Mouse (Mus musculus) intestine, postnatal 0 days (tissue): ENCODE results near the gene Cyb561d1. TPM values are rescaled to one million over a fixed set of nuclear protein-coding genes. Genes with fewer than 3 reads are reported as not detected.

Experiments used
- ATAC-seq: fragments of 200-750 bp; cut with Nextera tagmentation; 2 replicates; pipeline ENCODE4 v1.8.0; 2017; ENCODE audit warnings: mild to moderate bottlenecking, moderate TSS enrichment, moderate library complexity
- H3K27ac ChIP-seq: fragments of 300-500 bp; sonication (generic); 2 replicates; pipeline ENCODE4 v1.5.1; 2014; ENCODE audit warnings: mild to moderate bottlenecking, low read depth, low read length, moderate library complexity
- H3K27me3 ChIP-seq: fragments of 300-500 bp; sonication (generic); replicated peaks from 2 replicates; pipeline ENCODE4 v1.6.1; 2014; ENCODE audit warnings: low read length, mixed read lengths; ENCODE audit not compliant: control insufficient read depth, insufficient read depth
- H3K36me3 ChIP-seq: fragments of 300-500 bp; sonication (generic); 2 replicates; pipeline ENCODE4 v1.6.1; 2014; ENCODE audit warnings: mild to moderate bottlenecking, moderate library complexity; ENCODE audit not compliant: control insufficient read depth, insufficient read depth
- H3K4me1 ChIP-seq: fragments of 300-500 bp; sonication (generic); replicated peaks from 2 replicates; pipeline ENCODE4 v1.6.1; 2014; ENCODE audit warnings: antibody characterized with exemption, low read length, mixed read lengths; ENCODE audit not compliant: control insufficient read depth, insufficient read depth
- H3K4me2 ChIP-seq: fragments of 300-500 bp; sonication (generic); replicated peaks from 2 replicates; pipeline ENCODE4 v1.6.1; 2014; ENCODE audit warnings: low read depth, mild to moderate bottlenecking, moderate library complexity
- H3K4me3 ChIP-seq: fragments of 300-500 bp; sonication (generic); 2 replicates; pipeline ENCODE4 v1.5.1; 2014; ENCODE audit warnings: low read depth, low read length
- H3K9ac ChIP-seq: fragments of 300-500 bp; sonication (generic); 2 replicates; pipeline ENCODE4 v1.6.1; 2014; ENCODE audit warnings: mild to moderate bottlenecking, low read depth, low read length
- H3K9me3 ChIP-seq: fragments of 300-500 bp; sonication (generic); 2 replicates; pipeline ENCODE4 v1.6.1; 2016; ENCODE audit warnings: mixed run types; ENCODE audit not compliant: control insufficient read depth
- CTCF ChIP-seq: sonication (generic); IDR thresholded peaks from 2 replicates; pipeline ENCODE4 v1.5.1; 2016; ENCODE audit warnings: low read depth, mild to moderate bottlenecking, control low read depth, antibody characterized with exemption, moderate library complexity
- WGBS: fragments of 180-500 bp; shearing (Covaris S2); extraction: QIAGEN DNeasy Blood & Tissue Kit; methylation state at CpG from one replicate; pipeline ENCODE4 v1.1.7; 2014; 5-methylcytosine and 5-hydroxymethylcytosine counted together
- polyA plus RNA-seq: library from polyadenylated mRNA; unstranded; fragments of >200 nt; fragmentation: Nextera tagmentation; extraction: Ambion mirVana; gene quantifications from 2 replicates; pipeline ENCODE4 v1.2.1, GENCODE M21; 2015

Cyb561d1 gene
- polyA plus RNA-seq, 1 experiment from 2014 or later = 6.3 TPM

DNA sequence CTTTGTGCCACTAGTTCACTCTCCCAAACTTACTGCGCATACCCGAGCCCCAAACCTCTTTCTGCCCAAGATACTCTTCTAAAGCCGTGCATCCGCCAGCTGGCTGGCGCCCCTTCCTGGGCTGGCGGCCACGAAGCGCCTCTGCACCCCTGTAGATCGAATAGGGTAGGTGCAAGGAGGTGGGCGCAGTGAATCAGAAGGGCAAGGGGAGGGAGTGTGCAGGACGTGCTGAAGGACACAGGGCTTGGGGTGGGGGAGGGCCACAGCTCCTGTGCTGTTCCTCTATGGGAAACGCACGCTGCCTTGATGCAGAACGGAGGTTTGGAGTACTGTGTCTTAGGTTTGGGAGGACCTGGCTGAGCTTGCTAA, 9.7 kb upstream of the Cyb561d1 start, which contains the start of gene Atxn7l2:
Atxn7l2 (minus strand) TSS at position 164 of the 369 bp plus-strand sequence.
- Histone ChIP-seq H3K9me3 (no peaks in the 10 kb centered on the region), H3K4me3 (peak within 1 kb of the TSS; percentile 73), H3K27me3 (0 out of 2 replicates have a peak, but pooled peaks cover 3% of the 10 kb centered on the region), H3K9ac (peak within 1 kb of the TSS; percentile 75), H3K27ac (peak within 1 kb of the TSS; percentile 80), H3K36me3 (peaks cover 15% of the 10 kb centered on the region), H3K4me2 (peak within 1 kb of the TSS; percentile 95), H3K4me1 (peaks cover 5% of the 10 kb centered on the region)
- peak; percentile 62 for TF ChIP-seq CTCF
- ATAC-seq = peak; percentile 40
- WGBS = 0% methylated on average over 14 of the region's 14 CpGs

DNA sequence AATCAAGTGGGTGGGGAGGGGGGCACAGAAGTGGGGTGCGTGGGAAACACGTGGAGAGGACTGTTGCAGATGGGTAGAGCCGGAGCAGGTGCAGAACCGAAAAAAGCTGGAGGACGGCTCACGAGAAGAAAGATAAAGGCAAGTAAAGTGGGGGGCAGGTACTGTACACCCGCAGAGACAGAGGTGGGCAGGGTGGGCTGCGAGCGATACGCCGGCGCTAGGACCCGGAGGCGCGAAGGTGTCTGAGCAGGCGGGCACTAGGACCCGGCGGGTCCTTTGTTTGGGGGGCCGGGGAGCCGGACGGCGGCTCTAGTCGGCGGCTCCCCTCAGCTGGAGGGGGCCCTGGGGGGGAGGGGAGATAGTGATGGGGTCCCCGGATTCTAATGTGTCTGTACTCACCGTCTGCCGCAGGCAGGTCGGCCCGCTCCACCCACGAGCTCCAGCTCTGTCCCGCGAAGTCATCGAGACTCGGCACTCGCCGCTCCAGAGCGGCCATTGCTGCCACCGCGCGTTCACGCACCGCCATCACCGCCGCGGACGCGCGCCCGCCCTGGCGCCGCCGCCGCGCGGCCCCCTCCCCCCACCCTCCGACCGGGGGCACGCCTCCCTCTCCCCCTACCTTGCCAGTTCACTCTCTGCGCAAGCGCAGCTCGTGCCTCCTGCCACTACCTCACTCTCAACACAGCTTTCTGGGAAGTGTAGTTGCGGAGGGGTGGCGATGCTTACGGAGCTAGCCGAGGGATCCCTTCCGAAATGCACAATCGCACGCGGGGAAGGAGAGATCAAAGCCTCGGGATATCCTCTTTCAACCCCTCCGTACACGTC, 9.1 kb upstream of the Cyb561d1 start:
- ATAC-seq = peak; percentile 92
- Histone ChIP-seq H3K4me3 (peak overlapping the region; percentile 73), H3K4me1 (peaks cover 5% of the 10 kb centered on the region), H3K27me3 (0 out of 2 replicates have a peak, but pooled peaks cover 3% of the 10 kb centered on the region), H3K27ac (peak overlapping the region; percentile 80), H3K36me3 (peaks cover 21% of the 10 kb centered on the region), H3K9me3 (no peaks in the 10 kb centered on the region), H3K9ac (peak overlapping the region; percentile 75), H3K4me2 (peak overlapping the region; percentile 95)
- TF ChIP-seq CTCF = 0 out of 2 replicates have a peak, but pooled peaks have one; percentile 15
- under 1% methylated on average over 61 of the region's 72 CpGs for WGBS

DNA sequence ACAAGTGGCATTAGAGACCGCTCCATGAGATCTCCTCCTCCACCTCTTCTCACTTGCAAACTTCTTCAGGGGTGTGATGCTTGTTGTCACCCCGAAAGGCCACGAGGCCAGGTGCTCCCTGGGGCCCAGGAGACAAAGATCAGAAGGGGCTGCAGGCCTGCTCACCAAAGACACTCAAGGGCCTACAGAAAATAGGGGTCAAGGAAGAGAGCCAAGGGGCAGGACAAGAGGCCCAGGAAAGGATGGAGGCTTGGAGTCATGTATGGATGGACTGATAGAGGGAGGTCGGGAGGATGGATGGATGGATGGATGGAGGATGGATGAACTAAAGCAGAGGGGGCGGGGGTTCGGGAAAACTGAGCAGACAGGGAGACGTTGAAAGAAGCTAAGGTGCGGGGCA, 8.5 kb upstream of the Cyb561d1 start:
- Histone ChIP-seq H3K27ac (no peak overlapping the region), H3K4me3 (peak overlapping the region; percentile 73), H3K4me2 (peak overlapping the region; percentile 95), H3K9me3 (no peaks in the 10 kb centered on the region), H3K36me3 (peaks cover 22% of the 10 kb centered on the region), H3K9ac (peak overlapping the region; percentile 75; the same call in 1 of the 2 replicates), H3K27me3 (0 out of 2 replicates have a peak, but pooled peaks cover 3% of the 10 kb centered on the region), H3K4me1 (peaks cover 5% of the 10 kb centered on the region)
- no peak for TF ChIP-seq CTCF
- 7% methylated on average over 8 of the region's 8 CpGs for WGBS
- ATAC-seq = no peak

DNA sequence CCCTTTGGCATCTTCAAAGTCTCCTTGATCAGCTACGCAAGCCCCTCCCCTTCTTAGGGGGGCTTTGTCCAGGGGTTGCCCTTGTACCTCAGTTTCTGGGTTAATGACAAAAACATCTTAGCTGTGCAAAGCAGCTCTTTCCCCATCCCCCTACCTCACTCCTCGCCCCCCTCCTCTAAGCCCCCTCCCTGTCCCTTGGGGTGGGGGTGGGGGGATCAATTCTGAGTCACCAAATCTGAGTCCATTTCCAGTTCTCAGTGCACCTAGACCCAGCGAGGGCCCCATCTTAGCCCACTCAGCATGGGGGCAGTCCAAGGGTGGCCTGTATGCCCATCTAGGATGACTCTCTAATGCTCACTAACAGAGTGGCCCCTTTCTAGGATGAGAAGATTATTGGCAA, 8.0 kb upstream of the Cyb561d1 start:
- no peaks in the 10 kb centered on the region for H3K9me3 ChIP-seq
- no peak overlapping the region for H3K27ac ChIP-seq
- H3K9ac ChIP-seq = no peak overlapping the region
- no peak for ATAC-seq
- H3K4me1 ChIP-seq = peaks cover 5% of the 10 kb centered on the region
- TF ChIP-seq CTCF = no peak
- H3K4me3 ChIP-seq = peak overlapping the region; percentile 73; the same call in 1 of the 2 replicates
- H3K27me3 ChIP-seq = no peaks in the 10 kb centered on the region
- H3K4me2 ChIP-seq = peak overlapping the region; percentile 95
- H3K36me3 ChIP-seq = peaks cover 22% of the 10 kb centered on the region
- 81% methylated on average over 3 of the region's 3 CpGs for WGBS

DNA sequence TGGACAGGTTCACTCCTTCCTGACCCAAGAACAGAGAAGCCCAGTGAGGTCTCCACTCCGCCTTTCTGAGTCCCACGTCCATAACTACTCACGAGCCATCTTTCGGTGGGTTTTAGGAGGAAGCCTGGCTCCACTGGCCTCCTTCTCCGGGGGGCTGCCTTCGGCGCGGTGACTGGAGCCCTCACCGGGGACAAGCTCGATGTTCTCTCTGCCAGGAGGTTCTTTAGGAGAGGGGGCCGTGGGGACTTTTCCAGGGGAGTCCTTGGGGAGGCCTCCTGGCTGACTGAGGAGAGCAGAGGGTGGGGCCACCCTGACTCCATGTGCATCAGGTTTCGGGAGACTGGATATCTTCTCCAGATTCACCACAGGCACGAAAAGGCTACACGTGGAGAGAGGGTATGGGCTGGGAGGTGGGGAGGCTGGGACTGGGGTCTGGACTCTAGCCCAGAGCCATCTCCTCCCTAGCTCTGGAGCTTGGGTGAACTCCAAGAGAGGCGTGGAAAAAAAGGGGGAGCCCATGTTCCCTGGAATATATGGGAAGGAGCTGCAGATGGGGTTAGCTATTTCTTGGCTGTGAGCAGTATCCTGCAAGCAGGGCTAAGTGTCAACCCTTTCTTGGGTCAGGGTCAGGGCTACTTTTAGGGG, 5.8 kb upstream of the Cyb561d1 start:
- H3K27ac ChIP-seq = no peak overlapping the region
- no peak for TF ChIP-seq CTCF
- no peak for ATAC-seq
- no peak overlapping the region for H3K4me2 ChIP-seq
- H3K9me3 ChIP-seq = no peaks in the 10 kb centered on the region
- H3K4me1 ChIP-seq = peaks cover 5% of the 10 kb centered on the region; the same call in 1 of the 2 replicates
- H3K9ac ChIP-seq = no peak overlapping the region
- H3K36me3 ChIP-seq = peaks cover 37% of the 10 kb centered on the region
- WGBS = 81% methylated on average over 15 of the region's 15 CpGs
- no peak overlapping the region for H3K4me3 ChIP-seq
- no peaks in the 10 kb centered on the region for H3K27me3 ChIP-seq

DNA sequence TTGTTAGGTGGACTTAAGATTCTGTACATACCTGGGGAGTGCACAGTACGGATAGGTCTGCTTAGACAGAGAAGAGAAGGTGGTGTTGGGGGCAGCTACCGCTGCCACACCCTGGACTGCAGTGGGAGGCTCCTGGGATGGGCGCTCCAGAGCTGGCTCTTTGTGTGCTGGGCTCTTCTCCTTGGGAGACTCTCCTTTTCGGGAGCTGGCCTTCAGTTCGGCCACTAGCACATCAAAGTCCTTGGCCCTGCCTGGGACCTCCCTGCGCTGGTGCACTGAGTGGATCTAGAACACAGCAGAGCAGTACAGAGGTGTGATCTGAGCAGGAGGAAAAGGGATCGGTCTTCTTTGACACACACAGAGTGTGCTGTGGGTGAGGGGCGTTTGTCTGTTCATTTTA, 4.6 kb upstream of the Cyb561d1 start:
- TF ChIP-seq CTCF = no peak
- no peak overlapping the region for H3K9ac ChIP-seq
- H3K9me3 ChIP-seq = no peaks in the 10 kb centered on the region
- peaks cover 5% of the 10 kb centered on the region; the same call in 1 of the 2 replicates for H3K4me1 ChIP-seq
- 86% methylated on average over 8 of the region's 8 CpGs for WGBS
- H3K4me2 ChIP-seq = no peak overlapping the region
- H3K36me3 ChIP-seq = peaks cover 37% of the 10 kb centered on the region
- ATAC-seq = no peak
- no peaks in the 10 kb centered on the region for H3K27me3 ChIP-seq
- no peak overlapping the region for H3K4me3 ChIP-seq
- no peak overlapping the region for H3K27ac ChIP-seq
